Mouse (Mus musculus) heart, embryonic 13.5 days (tissue): ENCODE measurements at regions not wholly inside any gene's neighbourhood (a gene's known extent, or its start where the extent isn't known, plus 50 kb on each side); places are given as distances from the start of the nearest gene placed in this dataset. TPM values are rescaled to one million over a fixed set of nuclear protein-coding genes. Genes with fewer than 3 reads are reported as not detected.

Source experiments
- ATAC-seq: fragments of 200-750 bp; cut with Nextera tagmentation; 2 replicates; pipeline ENCODE4 v1.8.0; 2017; ENCODE audit warnings: moderate TSS enrichment; ENCODE audit not compliant: insufficient number of reproducible peaks, low FRiP score, low TSS enrichment; ENCODE audit errors: extremely low read depth
- H3K27ac ChIP-seq: fragments of 300-500 bp; sonication (generic); replicated peaks from 2 replicates; pipeline ENCODE4 v1.5.1; 2015; ENCODE audit warnings: moderate library complexity, mild to moderate bottlenecking, inconsistent platforms
- H3K27me3 ChIP-seq: fragments of 300-500 bp; sonication (generic); replicated peaks from 2 replicates; pipeline ENCODE4 v1.6.1; 2015; ENCODE audit warnings: mild to moderate bottlenecking, inconsistent platforms
- H3K36me3 ChIP-seq: fragments of 300-500 bp; sonication (generic); 2 replicates; pipeline ENCODE4 v1.6.1; 2015; ENCODE audit warnings: mild to moderate bottlenecking, inconsistent platforms
- H3K4me1 ChIP-seq: fragments of 300-500 bp; sonication (generic); 2 replicates; pipeline ENCODE4 v1.6.1; 2015; ENCODE audit warnings: inconsistent platforms
- H3K4me2 ChIP-seq: fragments of 300-500 bp; sonication (generic); 2 replicates; pipeline ENCODE4 v1.6.1; 2015; ENCODE audit warnings: inconsistent platforms, mild to moderate bottlenecking, moderate library complexity
- H3K4me3 ChIP-seq: fragments of 300-500 bp; sonication (generic); 2 replicates; pipeline ENCODE4 v1.5.1; 2015; ENCODE audit warnings: moderate library complexity, mild to moderate bottlenecking, inconsistent platforms
- H3K9ac ChIP-seq: fragments of 300-500 bp; sonication (generic); 2 replicates; pipeline ENCODE4 v1.6.1; 2015; ENCODE audit warnings: inconsistent platforms, mild to moderate bottlenecking, moderate library complexity
- H3K9me3 ChIP-seq: fragments of 300-500 bp; sonication (generic); 2 replicates; pipeline ENCODE4 v1.6.1; 2016; ENCODE audit warnings: inconsistent platforms
- WGBS: fragments of 180-500 bp; shearing (Covaris S2); methylation state at CpG from one replicate; pipeline ENCODE4 v1.1.7; 2015; ENCODE audit warnings: mixed read lengths; 5-methylcytosine and 5-hydroxymethylcytosine counted together
- microRNA-seq: library from miRNA; unstranded; fragments of <30 nt; microRNA quantifications from one replicate; pipeline ENCODE4, GENCODE M21; 2016

DNA sequence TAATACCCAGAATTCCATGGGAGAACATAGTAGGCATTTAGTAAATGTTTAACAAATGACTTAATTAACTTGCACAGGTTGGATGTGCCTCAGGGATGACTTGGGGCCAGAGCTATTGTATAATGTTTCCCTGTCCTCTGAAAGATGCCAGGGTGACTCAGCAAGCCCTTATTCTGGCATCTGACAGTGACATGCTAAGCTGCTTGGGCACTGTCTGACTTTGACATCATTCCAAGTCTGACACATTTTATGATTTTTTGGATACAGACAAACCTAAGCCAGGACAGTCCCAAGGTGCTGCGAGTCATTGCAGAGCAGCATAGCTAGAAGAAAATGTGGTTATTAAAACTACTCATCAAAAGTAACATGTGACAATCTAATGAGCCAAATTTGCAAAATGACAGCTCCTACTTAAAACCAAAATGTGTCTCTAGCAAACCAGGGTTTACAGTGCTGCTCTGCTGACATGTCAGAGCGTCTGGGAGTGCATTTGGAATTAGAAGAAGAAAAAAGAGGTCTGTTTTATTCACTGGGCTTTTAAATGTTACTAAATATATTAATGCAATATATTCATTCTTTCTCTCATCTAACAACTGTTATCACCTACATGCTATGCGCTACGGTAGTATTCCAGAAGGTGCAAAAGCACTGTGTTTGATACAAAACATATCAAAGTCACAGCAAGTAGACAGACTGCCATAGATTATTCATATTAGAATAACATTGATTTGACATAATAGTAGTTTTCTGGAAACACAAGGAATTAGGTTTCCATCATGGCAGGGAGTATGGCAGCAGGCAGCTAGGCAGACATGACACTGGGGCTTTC, 64.1 kb upstream of the Klf12 start:
- no peaks in the 10 kb centered on the region for H3K36me3 ChIP-seq
- H3K27ac ChIP-seq: no peak overlapping the region
- H3K4me3 ChIP-seq: no peak overlapping the region
- ATAC-seq: no peak
- H3K4me2 ChIP-seq: no peak overlapping the region
- no peaks in the 10 kb centered on the region for H3K27me3 ChIP-seq
- no peak overlapping the region for H3K9ac ChIP-seq
- WGBS: 84% methylated on average over 4 of the region's 4 CpGs
- no peaks in the 10 kb centered on the region for H3K4me1 ChIP-seq
- H3K9me3 ChIP-seq: no peaks in the 10 kb centered on the region

DNA sequence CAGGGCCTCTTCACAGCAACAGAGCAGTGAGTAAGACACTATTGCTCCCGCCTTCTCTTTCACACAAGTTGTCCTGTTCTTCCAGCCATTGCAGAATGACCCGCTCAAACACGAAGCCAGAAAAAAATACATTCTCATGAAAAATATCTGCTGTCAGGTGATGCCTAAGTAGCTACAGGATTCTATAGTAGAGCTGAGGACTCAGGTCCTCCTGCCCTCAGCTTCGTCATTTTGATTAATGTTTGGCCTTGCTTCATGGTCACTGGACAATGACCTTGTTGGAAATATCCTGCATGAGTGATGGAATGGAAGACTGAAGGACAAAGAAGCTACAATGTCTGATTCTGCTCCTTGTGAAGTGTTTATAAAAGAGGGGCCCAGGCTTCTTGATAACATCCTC, 52.4 kb upstream of the Klf12 start:
- WGBS: 83% methylated on average over 4 of the region's 4 CpGs

More for the DNA sequence above, 52.4 kb upstream of the Klf12 start:
- Histone ChIP-seq H3K4me1 (no peaks in the 10 kb centered on the region), H3K9me3 (no peaks in the 10 kb centered on the region), H3K9ac (no peak overlapping the region), H3K4me3 (no peak overlapping the region), H3K27ac (no peak overlapping the region), H3K27me3 (no peaks in the 10 kb centered on the region), H3K4me2 (no peak overlapping the region), H3K36me3 (no peaks in the 10 kb centered on the region)
- no peak for ATAC-seq

Small RNAs in the stretch of these regions (microRNA-seq; reads per million reads assigned to microRNA genes)
- gene Gm22401: not detected
